ENCODE assay signal across 21 mouse cellular contexts in genomic region chr8:103096496-103097092, GRCm38 (mm10).
DNase-seq lines count a peak whose midpoint lies in the region; ATAC-seq lines count a peak whose summit lies in the region.
"Had no signal": no experiment of that assay in that cellular context is flagged by ENCODE, and none has a peak within 500 bp of the region (broad histone marks: within the 10 kb centered on the region; RNA-seq: fewer than 3 reads in every experiment).

No protein-coding gene starts in this region.

- no peaks in the 10 kb centered on the region for H3K9me3 ChIP-seq in kidney, embryonic 15.5 days (replicated peaks)
- no peaks in the 10 kb centered on the region for H3K9me3 ChIP-seq in lung, embryonic 15.5 days
- H3K9me3 ChIP-seq: embryonic facial prominence, embryonic 13.5 days; forebrain, embryonic 13.5 days; heart, embryonic 15.5 days had no signal

- 0 out of 2 replicates have a peak overlapping the region, but pooled peaks have one; percentile 64 for H3K27ac ChIP-seq in kidney, embryonic 15.5 days
- no peak overlapping the region for H3K27ac ChIP-seq in lung, embryonic 15.5 days
- H3K27ac ChIP-seq: embryonic facial prominence, embryonic 13.5 days; forebrain, embryonic 13.5 days; heart, adult 2 months; heart, embryonic 15.5 days had no signal

- no peaks in the 10 kb centered on the region for H3K4me1 ChIP-seq in kidney, embryonic 15.5 days
- H3K4me1 ChIP-seq in lung, embryonic 15.5 days: no peaks in the 10 kb centered on the region
- H3K4me1 ChIP-seq: embryonic facial prominence, embryonic 13.5 days; forebrain, embryonic 13.5 days; heart, embryonic 15.5 days had no signal

- no peak overlapping the region for H3K9ac ChIP-seq in kidney, embryonic 15.5 days
- no peak overlapping the region for H3K9ac ChIP-seq in lung, embryonic 15.5 days
- H3K9ac ChIP-seq: embryonic facial prominence, embryonic 13.5 days; forebrain, embryonic 13.5 days; forebrain, postnatal 0 days; heart, embryonic 15.5 days had no signal

- H3K4me3 ChIP-seq in kidney, embryonic 15.5 days (replicated peaks): no peak overlapping the region
- H3K4me3 ChIP-seq in lung, embryonic 15.5 days: no peak overlapping the region
- H3K4me3 ChIP-seq: embryonic facial prominence, embryonic 13.5 days; forebrain, embryonic 13.5 days; heart, adult 2 months; heart, embryonic 15.5 days had no signal

- H3K36me3 ChIP-seq in kidney, embryonic 15.5 days: no peaks in the 10 kb centered on the region
- H3K36me3 ChIP-seq in lung, embryonic 15.5 days: no peaks in the 10 kb centered on the region
- H3K36me3 ChIP-seq: embryonic facial prominence, embryonic 13.5 days; heart, embryonic 15.5 days had no signal

- no peak overlapping the region for H3K4me2 ChIP-seq in kidney, embryonic 15.5 days
- H3K4me2 ChIP-seq in lung, embryonic 15.5 days: no peak overlapping the region
- H3K4me2 ChIP-seq: embryonic facial prominence, embryonic 13.5 days; forebrain, embryonic 13.5 days; heart, embryonic 11.5 days; heart, embryonic 15.5 days had no signal

- 48% methylated on average over 4 of the region's 4 CpGs for WGBS in kidney, embryonic 15.5 days
- 38% methylated on average over 4 of the region's 4 CpGs for WGBS in lung, embryonic 15.5 days

- peak; percentile 78 for ATAC-seq in kidney, embryonic 15.5 days (replicated peaks; ENCODE audit: low FRiP score)
- peak; percentile 90; the same call in 1 of the 2 replicates for ATAC-seq in lung, embryonic 15.5 days (ENCODE audit: borderline replicate concordance, extremely low read depth, low FRiP score, low TSS enrichment)
- ATAC-seq: activated CD4-positive, CD25-positive, alpha-beta regulatory T cell, adult 4 months; forebrain, embryonic 13.5 days; forebrain, postnatal 0 days; Patski had no signal

- H3K27me3 ChIP-seq in kidney, embryonic 15.5 days: no peaks in the 10 kb centered on the region
- no peaks in the 10 kb centered on the region for H3K27me3 ChIP-seq in lung, embryonic 15.5 days
- H3K27me3 ChIP-seq: CH12.LX; embryonic facial prominence, embryonic 13.5 days; forebrain, embryonic 13.5 days; heart, embryonic 15.5 days had no signal

- DNase-seq in kidney, adult 8-10 months: no peak
- DNase-seq in kidney, postnatal 14 days: peak; percentile 4
- DNase-seq in kidney, postnatal 36 days: no peak
- DNase-seq in lung, postnatal 14 days: no peak
- DNase-seq: adrenal gland, postnatal 14 days; cerebellum, adult 11-12 months; cerebellum, adult 9-10 months; cerebellum, postnatal 25 days; forebrain, postnatal 0 days; gastrocnemius, postnatal 14 days; heart, adult 2 months; heart, postnatal 14 days had no signal
